Mouse (Mus musculus): ENCODE measurements around the gene Nkpd1.
A peak's percentile ranks its signal among the peaks of the same experiment; 100 is the strongest.

Gene Nkpd1

GRCm38 (mm10) chr7:19517652-19518365 lies at the start of gene Nkpd1:
Gene Nkpd1 (plus strand): TSS chr7:19517838.
- DNase-seq (ENCODE audit: low spot score in 2 of 2), result no peak

GRCm38 (mm10) chr7:19468279-19468678 lies 49.4 kb upstream of the Nkpd1 start:
- DNase-seq (ENCODE audit: low spot score in 2 of 2), result no peak

GRCm38 (mm10) chr7:19469404-19469803 lies 48.2 kb upstream of the Nkpd1 start:
- no peak for DNase-seq (ENCODE audit: low spot score in 2 of 2)

- no peak for DNase-seq (ENCODE audit: low spot score in 2 of 2)
Measured at GRCm38 (mm10) chr7:19470308-19470707, 47.3 kb upstream of the Nkpd1 start.

GRCm38 (mm10) chr7:19472403-19472802 lies 45.2 kb upstream of the Nkpd1 start:
- DNase-seq (ENCODE audit: low spot score in 2 of 2), result peak; percentile 33 to 47

GRCm38 (mm10) chr7:19473875-19474443 lies 43.7 kb upstream of the Nkpd1 start:
- DNase-seq (ENCODE audit: low spot score in 2 of 2), result peak; percentile 79 to 80

GRCm38 (mm10) chr7:19477084-19477483 lies 40.6 kb upstream of the Nkpd1 start:
- no peak for DNase-seq (ENCODE audit: low spot score in 2 of 2)

GRCm38 (mm10) chr7:19477624-19478384 lies 39.8 kb upstream of the Nkpd1 start:
- no peak for DNase-seq (ENCODE audit: low spot score in 2 of 2)

- DNase-seq (ENCODE audit: low spot score in 2 of 2), result no peak
Measured at GRCm38 (mm10) chr7:19483281-19483680, 34.4 kb upstream of the Nkpd1 start.

- no peak for DNase-seq (ENCODE audit: low spot score in 2 of 2)
Measured at GRCm38 (mm10) chr7:19485488-19485887, 32.1 kb upstream of the Nkpd1 start.

- DNase-seq (ENCODE audit: low spot score in 2 of 2), result no peak
Measured at GRCm38 (mm10) chr7:19486549-19486948, 31.1 kb upstream of the Nkpd1 start.

- no peak for DNase-seq (ENCODE audit: low spot score in 2 of 2)
Measured at GRCm38 (mm10) chr7:19489525-19489924, 28.1 kb upstream of the Nkpd1 start.

GRCm38 (mm10) chr7:19491731-19492130 lies 25.9 kb upstream of the Nkpd1 start:
- peak; percentile 28 to 46 for DNase-seq (ENCODE audit: low spot score in 2 of 2)

- DNase-seq (ENCODE audit: low spot score in 2 of 2), result no peak
Measured at GRCm38 (mm10) chr7:19494751-19495474, 22.7 kb upstream of the Nkpd1 start.

GRCm38 (mm10) chr7:19495521-19496213 lies 22.0 kb upstream of the Nkpd1 start:
- DNase-seq (ENCODE audit: low spot score in 2 of 2), result peak; percentile 26 to 35

GRCm38 (mm10) chr7:19496214-19496555 lies 21.5 kb upstream of the Nkpd1 start:
- DNase-seq (ENCODE audit: low spot score in 2 of 2), result no peak

GRCm38 (mm10) chr7:19498326-19498725 lies 19.3 kb upstream of the Nkpd1 start:
- no peak for DNase-seq (ENCODE audit: low spot score in 2 of 2)

- no peak for DNase-seq (ENCODE audit: low spot score in 2 of 2)
Measured at GRCm38 (mm10) chr7:19500420-19501363, 16.9 kb upstream of the Nkpd1 start.

- DNase-seq (ENCODE audit: low spot score in 2 of 2), result no peak
Measured at GRCm38 (mm10) chr7:19501658-19502057, 16.0 kb upstream of the Nkpd1 start.

GRCm38 (mm10) chr7:19503481-19504068 lies 14.1 kb upstream of the Nkpd1 start:
- no peak for DNase-seq (ENCODE audit: low spot score in 2 of 2)

Measured in heart, adult 9 months (tissue).